Mouse (Mus musculus): ENCODE measurements around the gene Mta2. TPM values are rescaled to one million over a fixed set of nuclear protein-coding genes. Genes with fewer than 3 reads are reported as not detected.
A peak's percentile ranks its signal among the peaks of the same experiment; 100 is the strongest.

Mta2 gene
- total and polyA plus RNA-seq, 3 experiments, result 116 to 171 (median 167) TPM

- Histone ChIP-seq H3K36me3 (ENCODE audit: control insufficient read depth in 1 of 2, insufficient read depth in 2 of 2, low read length in 2 of 2) (peaks cover 0 to 27% of the 10 kb centered on the region in 2 experiments; a peak in 2 of 4 replicates), H3K79me2 (ENCODE audit: control insufficient read depth, insufficient read depth, low read length, poor library complexity) (no peaks in the 10 kb centered on the region; the same call in none of the 2 replicates), H3K9me3 (replicated peaks; ENCODE audit: insufficient read depth, low read length) (no peaks in the 10 kb centered on the region), H3K27ac (ENCODE audit: control insufficient read depth, low read depth, low read length) (peak within 1 kb of the TSS; percentile 63), H3K27me3 (ENCODE audit: control insufficient read depth in 1 of 2, insufficient read depth in 2 of 2, low read length in 2 of 2) (no peaks in the 10 kb centered on the region), H3K4me3 (ENCODE audit: control insufficient read depth in 1 of 2, insufficient read depth in 1 of 2, low read depth in 2 of 2, low read length in 2 of 2) (peak within 1 kb of the TSS; percentile 66 to 79), H3K4me1 (ENCODE audit: control insufficient read depth in 1 of 2, insufficient read depth in 2 of 2, low read length in 2 of 2) (peaks cover 18 to 37% of the 10 kb centered on the region in 2 experiments), H3K9ac (ENCODE audit: control insufficient read depth, low read depth, low read length, poor library complexity, severe bottlenecking) (peak within 1 kb of the TSS; percentile 89)
- DNase-seq (ENCODE audit: low read depth, low spot score), result peak; percentile 88
- TF ChIP-seq POLR2AphosphoS5 (IDR thresholded peaks at IDR 0.05; ENCODE audit: borderline replicate concordance, low read depth, low read length) (no peak), ELF1 (IDR thresholded peaks at IDR 0.05; ENCODE audit: low read depth, low read length) (peak; percentile 79), BHLHE40 (IDR thresholded peaks at IDR 0.05; ENCODE audit: borderline replicate concordance, low read depth, low read length) (no peak), SMC3 (IDR thresholded peaks at IDR 0.05; ENCODE audit: low read depth, low read length) (no peak), CTCF (IDR thresholded peaks at IDR 0.05 in 2 of 3, conservative IDR thresholded peaks at IDR 0.05 in 1 of 3; ENCODE audit: control insufficient read depth in 1 of 3, insufficient read depth in 1 of 3, low read depth in 2 of 3, low read length in 3 of 3, poor library complexity in 1 of 3, severe bottlenecking in 1 of 3) (peak in 2 of 3 experiments; percentile 62 to 70; a peak in 4 of 6 replicates), MXI1 (IDR thresholded peaks at IDR 0.05; ENCODE audit: low read depth, low read length) (peak; percentile 41; the same call in 1 of the 2 replicates), MAFK (IDR thresholded peaks at IDR 0.05; ENCODE audit: borderline replicate concordance, low read depth, low read length) (no peak), ZNF384 (IDR thresholded peaks at IDR 0.05; ENCODE audit: low read depth, low read length) (no peak), ETS1 (IDR thresholded peaks at IDR 0.05; ENCODE audit: low read depth, low read length) (no peak), SIN3A (IDR thresholded peaks at IDR 0.05; ENCODE audit: low read length) (peak; percentile 21; the same call in 1 of the 2 replicates), POLR2A (IDR thresholded peaks at IDR 0.05; ENCODE audit: control insufficient read depth in 1 of 2, insufficient read depth in 1 of 2, low read depth in 1 of 2, low read length in 2 of 2, poor library complexity in 1 of 2) (peak; percentile 24 to 63; a peak in 2 of 4 replicates), HCFC1 (IDR thresholded peaks at IDR 0.05; ENCODE audit: low read depth, low read length) (peak; percentile 24; the same call in 1 of the 2 replicates), UBTF (IDR thresholded peaks at IDR 0.05; ENCODE audit: borderline replicate concordance, insufficient read depth, low read depth, low read length) (no peak), TCF12 (IDR thresholded peaks at IDR 0.05; ENCODE audit: low read depth, low read length) (peak; percentile 34; the same call in 1 of the 2 replicates), NRF1 (IDR thresholded peaks at IDR 0.05; ENCODE audit: insufficient read depth, low read depth, low read length, poor library complexity, severe bottlenecking) (no peak; the same call in 1 of the 2 replicates), MAZ (IDR thresholded peaks at IDR 0.05; ENCODE audit: low read depth, low read length) (peak; percentile 34; the same call in 1 of the 2 replicates), TBP (IDR thresholded peaks at IDR 0.05; ENCODE audit: low read depth, low read length) (peak; percentile 30; the same call in 1 of the 2 replicates), NELFE (IDR thresholded peaks at IDR 0.05; ENCODE audit: low read depth, low read length) (peak; percentile 36), CHD2 (IDR thresholded peaks at IDR 0.05; ENCODE audit: low read length) (no peak)
Measured at GRCm38 (mm10) chr19:8929224-8930088, 12.2 kb upstream of the Mta2 start, which contains the start of the genes Rom1 and Eml3. Rom1 (minus strand) TSS chr19:8929356. Eml3 (plus strand) TSS chr19:8929552.
